ENCODE assay signal across 16 mouse cellular contexts in the genomic region with DNA sequence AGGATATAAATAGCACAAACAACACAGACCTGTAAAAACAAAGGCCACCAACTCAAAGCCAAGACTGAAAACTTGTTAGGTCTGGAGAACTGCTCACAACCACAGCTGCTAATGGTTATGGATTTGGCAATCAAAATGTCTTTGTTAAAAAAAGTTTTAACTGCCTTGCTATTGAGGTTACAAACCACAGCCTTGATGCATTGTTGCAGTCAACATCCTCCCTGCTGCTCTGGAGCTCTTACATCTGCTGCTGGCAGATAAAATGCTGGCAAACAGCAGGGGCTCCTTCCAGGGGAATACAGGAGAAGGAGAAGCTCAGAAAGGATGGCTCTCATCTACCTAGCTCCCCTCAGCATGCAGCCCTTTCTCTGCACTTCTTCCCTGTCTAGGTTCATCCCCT. TPM values are rescaled to one million over a fixed set of nuclear protein-coding genes. Genes with fewer than 3 reads are reported as not detected.
A peak's percentile ranks its signal among the peaks of the same experiment; 100 is the strongest.
DNase-seq lines count a peak whose midpoint lies in the region; ATAC-seq and TF ChIP-seq lines count a peak whose summit lies in the region.
"Had no signal": no experiment of that assay in that cellular context is flagged by ENCODE, and none has a peak within 500 bp of the region (broad histone marks: within the 10 kb centered on the region; RNA-seq: fewer than 3 reads in every experiment).

No protein-coding gene starts in this region.

- TF ChIP-seq CTCF in lung, embryonic 14.5 days (IDR thresholded peaks at IDR 0.05; ENCODE audit: low read depth): no peak

- H3K27me3 ChIP-seq in lung, embryonic 14.5 days (ENCODE audit: insufficient read depth, low read length): no peaks in the 10 kb centered on the region
- no peaks in the 10 kb centered on the region for H3K27me3 ChIP-seq in limb, embryonic 14.5 days (ENCODE audit: control insufficient read depth, insufficient read depth, low read length)
- H3K27me3 ChIP-seq: embryonic facial prominence, embryonic 12.5 days had no signal

- no peak overlapping the region for H3K4me2 ChIP-seq in lung, embryonic 14.5 days
- H3K4me2 ChIP-seq in limb, embryonic 14.5 days (replicated peaks; ENCODE audit: low read depth, low read length, severe bottlenecking): no peak overlapping the region
- H3K4me2 ChIP-seq: embryonic facial prominence, embryonic 12.5 days had no signal

- peak; percentile 92 for DNase-seq in heart, adult 11 months
- DNase-seq in heart, adult 8-10 months (ENCODE audit: low spot score): no peak
- peak; percentile 64 for DNase-seq in lung, embryonic 14.5 days
- DNase-seq in lung, adult 18-20 months: no peak
- DNase-seq in NIH3T3 (ENCODE audit: low read depth): peak; percentile 74
- peak; percentile 76 for DNase-seq in limb, embryonic 14.5 days (ENCODE audit: low spot score)
- no peak for DNase-seq in natural killer cell, adult 2 months (ENCODE audit: low spot score in 2 of 2)
- no peak for DNase-seq in adrenal gland, adult 8-10 months
- DNase-seq: cerebellum, adult 2 months; gastrocnemius, postnatal 10 days; right cerebral cortex, postnatal 4 days; thymus, adult 18-20 months had no signal

- peaks cover 34% of the 10 kb centered on the region for H3K36me3 ChIP-seq in lung, embryonic 14.5 days (ENCODE audit: insufficient read depth)
- H3K36me3 ChIP-seq in limb, embryonic 14.5 days (ENCODE audit: control insufficient read depth, insufficient read depth, low read length): peaks cover 24% of the 10 kb centered on the region

- no peak for ATAC-seq in lung, embryonic 14.5 days (ENCODE audit: insufficient read depth)
- peak; percentile 34; the same call in 1 of the 2 replicates for ATAC-seq in limb, embryonic 14.5 days (ENCODE audit: low FRiP score, low read depth)
- ATAC-seq: activated CD4-positive, CD25-positive, alpha-beta regulatory T cell, adult 4 months; intestine, postnatal 0 days; midbrain, embryonic 16.5 days had no signal

- H3K9ac ChIP-seq in lung, embryonic 14.5 days: no peak overlapping the region
- no peak overlapping the region for H3K9ac ChIP-seq in limb, embryonic 14.5 days (ENCODE audit: low read depth, low read length, severe bottlenecking)
- H3K9ac ChIP-seq: embryonic facial prominence, embryonic 12.5 days had no signal

- H3K4me3 ChIP-seq in lung, embryonic 14.5 days (ENCODE audit: low read depth, low read length): no peak overlapping the region
- no peak overlapping the region for H3K4me3 ChIP-seq in limb, embryonic 14.5 days (replicated peaks; ENCODE audit: low read length)
- H3K4me3 ChIP-seq: embryonic facial prominence, embryonic 12.5 days had no signal

- no peak overlapping the region for H3K27ac ChIP-seq in lung, embryonic 14.5 days (ENCODE audit: low read depth)
- H3K27ac ChIP-seq in limb, embryonic 14.5 days (replicated peaks; ENCODE audit: low read depth, low read length): 0 out of 2 replicates have a peak overlapping the region, but pooled peaks have one; percentile 5
- H3K27ac ChIP-seq: embryonic facial prominence, embryonic 12.5 days had no signal

- H3K4me1 ChIP-seq in lung, embryonic 14.5 days (ENCODE audit: insufficient read depth): no peaks in the 10 kb centered on the region
- no peaks in the 10 kb centered on the region for H3K4me1 ChIP-seq in limb, embryonic 14.5 days (ENCODE audit: control insufficient read depth, insufficient read depth, low read length)
- H3K4me1 ChIP-seq: embryonic facial prominence, embryonic 12.5 days had no signal

- H3K9me3 ChIP-seq in lung, embryonic 14.5 days (ENCODE audit: low read depth, low read length): no peaks in the 10 kb centered on the region
- H3K9me3 ChIP-seq in limb, embryonic 14.5 days (ENCODE audit: control insufficient read depth, low read length): no peaks in the 10 kb centered on the region
- H3K9me3 ChIP-seq: embryonic facial prominence, embryonic 12.5 days had no signal

- TF ChIP-seq POLR2A in limb, embryonic 14.5 days (IDR thresholded peaks at IDR 0.05; ENCODE audit: borderline replicate concordance, extremely low read depth, insufficient read depth, insufficient read length): no peak

RNA-seq across cellular contexts. Expression of a gene that starts 20.8 kb away (rescaled TPM):
- 10 to 100 TPM; 21.6 to 25.1 (median 22.2) TPM for total RNA-seq in heart, adult 8-10 months (2022)
- 7.4 and 7.6 TPM in 2 replicates for polyA plus RNA-seq in lung, embryonic 14.5 days (2014; fragmentation: Nextera tagmentation; extraction: Ambion mirVana)
- polyA plus RNA-seq in limb, embryonic 14.5 days (2012; rRNA removed): 20.3 and 22.0 TPM in 2 replicates
- polyA plus RNA-seq in limb, embryonic 14.5 days (2014; fragmentation: Nextera tagmentation; extraction: Ambion mirVana): 7.3 and 8.8 TPM in 2 replicates
- total RNA-seq in adrenal gland, adult 8-10 months (2022): 10 to 100 TPM; 23.8 to 33.5 (median 28.4) TPM

RNA-seq across cellular contexts. Expression of a gene that starts 41.9 kb away (rescaled TPM):
- under 1 TPM in 3 of 4 experiments, not detected in 1; 0.35 to 0.56 (median 0.52) TPM for total RNA-seq in heart, adult 8-10 months (2022)
- 259 and 263 TPM in 2 replicates for polyA plus RNA-seq in lung, embryonic 14.5 days (2014; fragmentation: Nextera tagmentation; extraction: Ambion mirVana)
- 75.1 and 109 TPM in 2 replicates for polyA plus RNA-seq in limb, embryonic 14.5 days (2012; rRNA removed)
- 115 and 116 TPM in 2 replicates for polyA plus RNA-seq in limb, embryonic 14.5 days (2014; fragmentation: Nextera tagmentation; extraction: Ambion mirVana)
- total RNA-seq in adrenal gland, adult 8-10 months (2022): under 1 TPM; 0.61 to 0.97 (median 0.90) TPM

Comparison
In these comparisons a context has a peak if more than half of its experiments do, and no peak if none do; other contexts are left out.
1. DNase-seq: peak in heart, adult 11 months (single experiment), lung, embryonic 14.5 days (single experiment), NIH3T3 (single experiment) and limb, embryonic 14.5 days (single experiment); none in heart, adult 8-10 months (single experiment), lung, adult 18-20 months (0 of 2), natural killer cell, adult 2 months (0 of 2) and adrenal gland, adult 8-10 months (single experiment).